Mouse (Mus musculus) v-Abl transformed pro-B cells (cell line): ENCODE measurements around the gene Glb1l2.

ENCODE experiments used
- in situ Hi-C, 2 experiments: fragments of 400-800 bp; cut with MboI; formaldehyde crosslinking; loops; one replicate each; pipeline ENCODE4 v1.15.1; 2025; ENCODE audit not compliant: unreplicated experiment in 2 of 2

Gene Glb1l2

GRCm38 (mm10) chr9:26733986-26734385 is 72.3 kb downstream of the Glb1l2 start:
- in situ Hi-C loops = no loop called here

GRCm38 (mm10) chr9:26733206-26733891 is 72.9 kb downstream of the Glb1l2 start, which contains the start of gene B3gat1:
Gene B3gat1 (plus strand): TSS chr9:26733728.
- in situ Hi-C loops = no loop called here

GRCm38 (mm10) chr9:26728556-26728955 is 77.7 kb downstream of the Glb1l2 start:
- in situ Hi-C loops = no loop called here

- in situ Hi-C loops = no loop called here
Observed at GRCm38 (mm10) chr9:26727445-26727844, 78.8 kb downstream of the Glb1l2 start.

GRCm38 (mm10) chr9:26725709-26726108 is 80.6 kb downstream of the Glb1l2 start:
- in situ Hi-C loops = no loop called here

GRCm38 (mm10) chr9:26721771-26722170 is 84.5 kb downstream of the Glb1l2 start:
- in situ Hi-C loops = no loop called here

GRCm38 (mm10) chr9:26718388-26718787 is 87.9 kb downstream of the Glb1l2 start:
- in situ Hi-C loops = no loop called here
